Mouse (Mus musculus) lung, adult 2 months (tissue): ENCODE data around the gene Ankrd2.

ENCODE experiments used
- CTCF ChIP-seq: fragments of 200-500 bp; IDR thresholded peaks from 2 replicates; pipeline ENCODE4 v1.5.1; 2011; ENCODE audit warnings: mild to moderate bottlenecking, low read length, control low read depth; ENCODE audit not compliant: insufficient read depth
- POLR2A ChIP-seq: fragments of 200-500 bp; IDR thresholded peaks from 2 replicates; pipeline ENCODE4 v1.6.1; 2011; ENCODE audit warnings: low read depth, mild to moderate bottlenecking, control low read depth, low read length, borderline replicate concordance; ENCODE audit errors: extremely low read depth

- TF ChIP-seq CTCF (no peak), POLR2A (no peak)
These were observed 19.5 kb upstream of the Ankrd2 start for GRCm38 (mm10) chr19:42016251-42016650.
